Mouse (Mus musculus) kidney, embryonic 14.5 days (tissue): ENCODE data around the gene Syt3. TPM values are rescaled to one million over a fixed set of nuclear protein-coding genes. Genes with fewer than 3 reads are reported as not detected.

Experiments
- ATAC-seq: fragments of 200-750 bp; cut with Nextera tagmentation; 2 replicates; pipeline ENCODE4 v1.8.0; 2017; ENCODE audit warnings: moderate number of reproducible peaks, mild to moderate bottlenecking, moderate TSS enrichment, moderate library complexity; ENCODE audit not compliant: low FRiP score, low TSS enrichment
- H3K27ac ChIP-seq: fragments of 300-500 bp; sonication (generic); 2 replicates; pipeline ENCODE4 v1.5.1; 2014; ENCODE audit warnings: low read depth, mild to moderate bottlenecking, low read length, moderate library complexity, mixed read lengths
- H3K27me3 ChIP-seq: fragments of 300-500 bp; sonication (generic); 2 replicates; pipeline ENCODE4 v1.6.1; 2014; ENCODE audit warnings: mild to moderate bottlenecking, low read length; ENCODE audit not compliant: control insufficient read depth, insufficient read depth
- H3K36me3 ChIP-seq: fragments of 300-500 bp; sonication (generic); 2 replicates; pipeline ENCODE4 v1.6.1; 2014; ENCODE audit warnings: low read length, mixed read lengths; ENCODE audit not compliant: control insufficient read depth, insufficient read depth
- H3K4me1 ChIP-seq: fragments of 300-500 bp; sonication (generic); 2 replicates; pipeline ENCODE4 v1.6.1; 2014; ENCODE audit warnings: low read length, mixed read lengths; ENCODE audit not compliant: control insufficient read depth, insufficient read depth
- H3K4me2 ChIP-seq: fragments of 300-500 bp; sonication (generic); replicated peaks from 2 replicates; pipeline ENCODE4 v1.6.1; 2014; ENCODE audit warnings: low read depth, mild to moderate bottlenecking, low read length
- H3K4me3 ChIP-seq: fragments of 300-500 bp; sonication (generic); 2 replicates; pipeline ENCODE4 v1.5.1; 2014; ENCODE audit warnings: mild to moderate bottlenecking, low read length
- H3K9ac ChIP-seq: fragments of 300-500 bp; sonication (generic); 2 replicates; pipeline ENCODE4 v1.6.1; 2014; ENCODE audit warnings: low read depth, mild to moderate bottlenecking, low read length, moderate library complexity
- H3K9me3 ChIP-seq: fragments of 300-500 bp; sonication (generic); 2 replicates; pipeline ENCODE4 v1.6.1; 2016; ENCODE audit warnings: low read length; ENCODE audit not compliant: control insufficient read depth
- WGBS: fragments of 180-500 bp; shearing (Covaris S2); extraction: QIAGEN DNeasy Blood & Tissue Kit; methylation state at CpG from one replicate; pipeline ENCODE4 v1.1.7; 2014; 5-methylcytosine and 5-hydroxymethylcytosine counted together
- polyA plus RNA-seq: library from polyadenylated mRNA; unstranded; fragments of >200 nt; fragmentation: Nextera tagmentation; extraction: Ambion mirVana; gene quantifications from 2 replicates; pipeline ENCODE4 v1.2.1, GENCODE M21; 2014

Gene Syt3
- polyA plus RNA-seq, 1 experiment from 2014 or later: 2.3 TPM

DNA sequence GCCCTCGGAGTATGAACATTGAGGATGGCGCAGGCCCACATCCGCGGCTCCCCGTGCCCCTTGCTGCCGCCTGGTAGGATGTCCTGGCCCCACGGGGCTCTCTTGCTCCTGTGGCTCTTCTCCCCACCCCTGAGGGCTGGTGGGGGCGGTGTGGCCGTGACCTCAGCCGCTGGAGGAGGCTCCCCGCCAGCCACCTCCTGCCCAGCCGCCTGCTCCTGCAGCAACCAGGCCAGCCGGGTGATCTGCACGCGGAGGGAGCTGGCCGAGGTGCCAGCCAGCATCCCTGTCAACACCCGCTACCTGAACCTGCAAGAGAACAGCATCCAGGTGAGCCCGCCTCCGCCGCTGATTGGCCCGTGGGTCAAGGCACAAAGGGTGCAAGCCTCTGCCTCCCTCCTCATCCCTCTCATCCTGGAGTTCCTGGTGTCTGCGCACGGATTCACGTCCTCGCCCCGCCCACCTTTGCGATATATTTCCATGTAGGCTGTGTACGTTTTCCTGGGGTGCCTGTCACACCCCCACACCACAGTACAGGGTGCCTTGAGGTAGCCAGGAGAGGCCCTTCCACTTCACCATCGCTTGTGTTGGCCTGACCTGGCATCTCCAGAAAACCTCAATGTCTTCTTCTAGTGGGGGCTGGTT is 61.1 kb downstream of the Syt3 start:
- ATAC-seq: no peak
- 5% methylated on average over 29 of the region's 29 CpGs for WGBS
- Histone ChIP-seq H3K36me3 (no peaks in the 10 kb centered on the region), H3K27me3 (peaks cover 67% of the 10 kb centered on the region), H3K4me1 (peaks cover 12% of the 10 kb centered on the region), H3K9me3 (no peaks in the 10 kb centered on the region), H3K4me2 (no peak overlapping the region), H3K27ac (no peak overlapping the region), H3K9ac (no peak overlapping the region), H3K4me3 (no peak overlapping the region)

DNA sequence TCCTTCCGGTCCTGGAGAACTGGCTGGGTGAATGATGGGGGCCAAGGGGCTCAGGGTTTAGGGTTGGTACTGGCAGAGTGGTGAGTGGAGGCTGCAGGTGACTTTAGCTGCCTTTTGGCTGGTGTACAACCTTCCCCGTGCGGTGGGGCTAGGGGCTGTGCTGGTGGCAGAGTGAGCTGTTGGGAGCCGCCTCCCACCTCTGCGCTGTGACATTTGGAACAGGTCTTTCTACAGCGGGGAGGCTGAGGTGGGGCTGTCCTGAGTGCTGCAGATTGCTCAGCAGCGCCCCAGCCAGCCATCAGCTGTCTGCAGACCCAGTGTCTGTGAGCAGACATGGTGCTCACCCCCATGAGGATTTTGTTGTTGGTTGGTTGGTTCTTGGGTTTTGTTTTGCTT is 61.6 kb downstream of the Syt3 start:
- no peaks in the 10 kb centered on the region for H3K36me3 ChIP-seq
- H3K4me3 ChIP-seq: no peak overlapping the region
- no peaks in the 10 kb centered on the region for H3K9me3 ChIP-seq
- no peak overlapping the region for H3K27ac ChIP-seq
- no peak for ATAC-seq
- peaks cover 12% of the 10 kb centered on the region for H3K4me1 ChIP-seq
- H3K9ac ChIP-seq: no peak overlapping the region
- H3K4me2 ChIP-seq: no peak overlapping the region
- WGBS: 9% methylated on average over 7 of the region's 7 CpGs
- H3K27me3 ChIP-seq: peaks cover 62% of the 10 kb centered on the region

DNA sequence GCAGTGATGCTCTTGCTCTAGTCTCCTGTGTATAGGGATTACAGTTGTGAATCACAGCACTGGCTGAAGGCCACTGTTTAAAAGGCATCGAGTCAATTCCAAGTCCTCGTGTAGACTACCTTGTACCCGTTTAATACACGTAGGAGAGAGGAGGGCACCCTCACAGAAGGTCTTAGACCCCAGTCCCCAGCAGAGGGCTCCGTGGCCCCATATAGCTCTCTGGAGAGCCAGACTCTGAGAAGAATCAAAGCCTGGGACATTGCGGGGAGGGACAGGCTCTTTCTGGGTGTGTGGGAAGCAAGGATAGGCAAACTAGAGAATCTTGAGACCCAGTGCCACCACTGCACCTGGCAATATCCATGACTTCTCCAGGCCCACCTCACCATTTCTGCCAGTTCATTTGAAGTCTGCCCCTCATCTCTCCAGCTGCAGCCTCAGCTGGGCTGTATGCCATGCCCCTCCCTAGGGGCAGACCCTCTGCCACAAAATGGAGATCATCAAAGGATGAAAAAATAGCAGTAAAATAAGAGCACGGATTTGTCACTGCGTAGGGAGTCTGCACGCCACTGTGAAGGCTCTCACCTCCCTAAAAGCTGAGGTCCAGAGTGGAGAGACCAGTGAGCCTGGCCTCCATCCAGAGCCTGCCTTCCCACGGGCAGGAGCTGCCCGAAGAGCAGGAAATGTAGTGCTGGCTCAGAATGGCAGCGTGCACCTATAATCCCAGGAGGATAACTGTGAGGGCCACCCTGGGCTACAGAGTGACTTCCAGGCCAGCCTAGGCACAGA is 62.4 kb downstream of the Syt3 start:
- Histone ChIP-seq H3K27me3 (peaks cover 55% of the 10 kb centered on the region), H3K9ac (peak overlapping the region; percentile 12; the same call in 1 of the 2 replicates), H3K9me3 (no peaks in the 10 kb centered on the region), H3K27ac (no peak overlapping the region), H3K4me1 (peaks cover 12% of the 10 kb centered on the region), H3K4me2 (no peak overlapping the region), H3K4me3 (no peak overlapping the region), H3K36me3 (no peaks in the 10 kb centered on the region)
- 47% methylated on average over 12 of the region's 12 CpGs for WGBS
- ATAC-seq: no peak

Other genes with a start within 250 kb of the Syt3 start
- not detected in 2 replicates for gene Klk1b16, start 247.3 kb upstream of the Syt3 start, polyA plus RNA-seq
- not detected in 2 replicates for gene Klk1b24, start 195.9 kb upstream of the Syt3 start, polyA plus RNA-seq
- not detected in 2 replicates for gene Klk1b3, start 185.9 kb upstream of the Syt3 start, polyA plus RNA-seq
- not detected in 2 replicates for gene Klk1b4, start 176.7 kb upstream of the Syt3 start, polyA plus RNA-seq
- gene Klk1b5, start 168.2 kb upstream of the Syt3 start, polyA plus RNA-seq: not detected in 2 replicates
- 0.70 and 2.1 TPM in 2 replicates for gene Klk1, start 158.7 kb upstream of the Syt3 start, polyA plus RNA-seq
- not detected in 2 replicates for gene Gm36864, start 147.9 kb upstream of the Syt3 start, polyA plus RNA-seq
- gene 1700028J19Rik, start 137.4 kb upstream of the Syt3 start, polyA plus RNA-seq: 1.3 and 1.6 TPM in 2 replicates
- 119 and 143 TPM in 2 replicates for gene 2410002F23Rik, start 137.4 kb upstream of the Syt3 start, polyA plus RNA-seq
- gene Acp4, start 126.7 kb upstream of the Syt3 start, polyA plus RNA-seq: not detected in 2 replicates
- not detected in 2 replicates for gene Gm15517, start 122.7 kb upstream of the Syt3 start, polyA plus RNA-seq
- gene Clec11a, start 77.2 kb upstream of the Syt3 start, polyA plus RNA-seq: 3.4 TPM in 2 replicates
- gene Shank1, start 73.8 kb upstream of the Syt3 start, polyA plus RNA-seq: 1.3 and 1.9 TPM in 2 replicates
- gene 1700008O03Rik, start 1.7 kb downstream of the Syt3 start, polyA plus RNA-seq: 1.0 and 1.5 TPM in 2 replicates
- 0.50 and 0.70 TPM in 2 replicates for gene Lrrc4b, start 44.9 kb downstream of the Syt3 start, polyA plus RNA-seq
- 0.88 and 1.6 TPM in 2 replicates for gene Aspdh, start 81.3 kb downstream of the Syt3 start, polyA plus RNA-seq
- 64.9 and 78.9 TPM in 2 replicates for gene Josd2, start 83.9 kb downstream of the Syt3 start, polyA plus RNA-seq
- gene Emc10, start 112.4 kb downstream of the Syt3 start, polyA plus RNA-seq: 122 and 138 TPM in 2 replicates
- gene Fam71e1, start 112.5 kb downstream of the Syt3 start, polyA plus RNA-seq: 13.2 and 16.6 TPM in 2 replicates
- 0.06 and 0.18 TPM in 2 replicates for gene Mybpc2, start 140.6 kb downstream of the Syt3 start, polyA plus RNA-seq
- not detected in 2 replicates for gene Spib, start 148.0 kb downstream of the Syt3 start, polyA plus RNA-seq
- gene Pold1, start 164.7 kb downstream of the Syt3 start, polyA plus RNA-seq: 51.6 and 69.5 TPM in 2 replicates
- gene Nr1h2, start 169.8 kb downstream of the Syt3 start, polyA plus RNA-seq: 69.1 and 69.8 TPM in 2 replicates
- 5.0 and 7.0 TPM in 2 replicates for gene Napsa, start 188.3 kb downstream of the Syt3 start, polyA plus RNA-seq
- 0.18 and 0.26 TPM in 2 replicates for gene Kcnc3, start 206.6 kb downstream of the Syt3 start, polyA plus RNA-seq